Mouse (Mus musculus) stomach, embryonic 14.5 days (tissue): ENCODE measurements around the gene Crk. TPM values are rescaled to one million over a fixed set of nuclear protein-coding genes. Genes with fewer than 3 reads are reported as not detected.

Source experiments
- ATAC-seq: fragments of 200-750 bp; cut with Nextera tagmentation; 2 replicates; pipeline ENCODE4 v1.8.0; 2017; ENCODE audit warnings: low read depth, moderate TSS enrichment; ENCODE audit not compliant: insufficient number of reproducible peaks, insufficient read depth, low FRiP score
- H3K27ac ChIP-seq: fragments of 300-500 bp; sonication (generic); 2 replicates; pipeline ENCODE4 v1.5.1; 2014; ENCODE audit warnings: mild to moderate bottlenecking, low read length, moderate library complexity, mixed read lengths
- H3K27me3 ChIP-seq: fragments of 300-500 bp; sonication (generic); 2 replicates; pipeline ENCODE4 v1.6.1; 2014; ENCODE audit warnings: low read length, control low read depth, mixed read lengths; ENCODE audit not compliant: control insufficient read depth, insufficient read depth
- H3K36me3 ChIP-seq: fragments of 300-500 bp; sonication (generic); 2 replicates; pipeline ENCODE4 v1.6.1; 2014; ENCODE audit warnings: mild to moderate bottlenecking, control low read depth, low read length, moderate library complexity, mixed read lengths; ENCODE audit not compliant: control insufficient read depth, insufficient read depth
- H3K4me1 ChIP-seq: fragments of 300-500 bp; sonication (generic); 2 replicates; pipeline ENCODE4 v1.6.1; 2014; ENCODE audit warnings: low read length, control low read depth, mixed read lengths; ENCODE audit not compliant: control insufficient read depth, insufficient read depth
- H3K4me2 ChIP-seq: fragments of 300-500 bp; sonication (generic); replicated peaks from 2 replicates; pipeline ENCODE4 v1.6.1; 2014; ENCODE audit warnings: low read depth, low read length, control low read depth
- H3K4me3 ChIP-seq: fragments of 300-500 bp; sonication (generic); 2 replicates; pipeline ENCODE4 v1.5.1; 2014; ENCODE audit warnings: low read depth, low read length, control low read depth
- H3K9ac ChIP-seq: fragments of 300-500 bp; sonication (generic); replicated peaks from 2 replicates; pipeline ENCODE4 v1.6.1; 2014; ENCODE audit warnings: low read depth, mild to moderate bottlenecking, control low read depth, low read length, moderate library complexity, mixed read lengths
- H3K9me3 ChIP-seq: fragments of 300-500 bp; sonication (generic); 2 replicates; pipeline ENCODE4 v1.6.1; 2016; ENCODE audit warnings: low read depth, low read length, control low read depth; ENCODE audit not compliant: control insufficient read depth
- WGBS: fragments of 180-500 bp; shearing (Covaris S2); extraction: QIAGEN DNeasy Blood & Tissue Kit; methylation state at CpG from one replicate; pipeline ENCODE4 v1.1.7; 2014; 5-methylcytosine and 5-hydroxymethylcytosine counted together
- polyA plus RNA-seq: library from polyadenylated mRNA; unstranded; fragments of >200 nt; fragmentation: Nextera tagmentation; extraction: Ambion mirVana; gene quantifications from 2 replicates; pipeline ENCODE4 v1.2.1, GENCODE M21; 2014

Gene Crk
- polyA plus RNA-seq, 1 experiment from 2014 or later, result 101 TPM

- under 1% methylated on average over 44 of the region's 45 CpGs for WGBS
- Histone ChIP-seq H3K27ac (peak overlapping the region; percentile 66), H3K27me3 (no peaks in the 10 kb centered on the region), H3K4me1 (peaks cover 35% of the 10 kb centered on the region), H3K9ac (peak overlapping the region; percentile 37), H3K4me2 (peak overlapping the region; percentile 81), H3K4me3 (peak overlapping the region; percentile 44), H3K36me3 (no peaks in the 10 kb centered on the region; the same call in 1 of the 2 replicates), H3K9me3 (no peaks in the 10 kb centered on the region)
- ATAC-seq, result peak; percentile 68
Observed at GRCm38 (mm10) chr11:75653781-75654470, 25.1 kb upstream of the Crk start.

DNA sequence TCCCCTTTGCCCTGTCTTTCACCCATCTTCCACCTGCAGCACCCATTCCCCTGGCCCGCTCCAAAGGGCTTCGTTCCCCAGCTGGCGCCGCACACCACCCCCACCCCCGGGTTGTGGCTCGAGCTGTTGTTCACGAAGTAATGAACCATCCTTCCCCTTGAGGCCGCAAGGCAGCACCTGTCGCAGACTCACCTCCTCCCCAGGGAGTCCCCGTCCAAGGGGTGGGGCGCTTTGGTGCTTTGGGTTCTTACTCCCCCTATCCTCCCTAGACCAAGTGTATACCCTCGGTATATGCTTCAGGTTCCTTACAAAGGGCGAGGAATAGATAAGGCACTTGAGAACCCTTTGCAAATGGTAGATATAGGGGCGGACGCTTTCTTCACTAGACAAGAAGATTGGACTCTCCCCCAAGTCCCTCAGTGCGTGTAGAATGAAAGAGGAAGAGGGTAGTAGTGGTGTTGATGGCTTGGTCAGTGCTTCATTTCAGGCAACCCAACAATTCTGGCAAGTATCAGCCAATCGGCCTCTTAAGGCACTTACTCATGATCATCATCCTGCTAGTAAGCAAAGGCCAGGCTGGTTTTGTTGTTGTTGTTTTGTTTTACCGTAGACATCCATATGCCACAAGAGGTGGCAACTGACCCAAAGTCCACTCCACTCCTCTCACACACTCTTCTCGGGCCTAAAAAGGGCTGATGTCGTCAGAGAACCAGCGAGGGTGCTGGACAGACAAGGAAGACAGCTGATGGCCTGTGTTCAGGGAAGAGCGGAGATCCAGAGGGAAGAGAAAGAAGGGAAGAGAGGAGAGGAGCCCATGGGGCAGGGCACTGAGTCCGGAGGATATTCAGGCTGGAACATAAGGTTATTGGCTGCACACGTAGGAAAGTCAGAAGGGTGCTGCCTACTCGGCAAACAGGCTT lies 24.3 kb upstream of the Crk start:
- 42% methylated on average over 25 of the region's 25 CpGs for WGBS
- no peaks in the 10 kb centered on the region for H3K9me3 ChIP-seq
- peak overlapping the region; percentile 81 for H3K4me2 ChIP-seq
- H3K27ac ChIP-seq, result peak overlapping the region; percentile 72
- ATAC-seq, result no peak
- H3K4me1 ChIP-seq, result peaks cover 31% of the 10 kb centered on the region
- H3K4me3 ChIP-seq, result peak overlapping the region; percentile 75
- H3K27me3 ChIP-seq, result no peaks in the 10 kb centered on the region
- no peak overlapping the region for H3K9ac ChIP-seq
- H3K36me3 ChIP-seq, result peaks cover under 1% of the 10 kb centered on the region; the same call in 1 of the 2 replicates

DNA sequence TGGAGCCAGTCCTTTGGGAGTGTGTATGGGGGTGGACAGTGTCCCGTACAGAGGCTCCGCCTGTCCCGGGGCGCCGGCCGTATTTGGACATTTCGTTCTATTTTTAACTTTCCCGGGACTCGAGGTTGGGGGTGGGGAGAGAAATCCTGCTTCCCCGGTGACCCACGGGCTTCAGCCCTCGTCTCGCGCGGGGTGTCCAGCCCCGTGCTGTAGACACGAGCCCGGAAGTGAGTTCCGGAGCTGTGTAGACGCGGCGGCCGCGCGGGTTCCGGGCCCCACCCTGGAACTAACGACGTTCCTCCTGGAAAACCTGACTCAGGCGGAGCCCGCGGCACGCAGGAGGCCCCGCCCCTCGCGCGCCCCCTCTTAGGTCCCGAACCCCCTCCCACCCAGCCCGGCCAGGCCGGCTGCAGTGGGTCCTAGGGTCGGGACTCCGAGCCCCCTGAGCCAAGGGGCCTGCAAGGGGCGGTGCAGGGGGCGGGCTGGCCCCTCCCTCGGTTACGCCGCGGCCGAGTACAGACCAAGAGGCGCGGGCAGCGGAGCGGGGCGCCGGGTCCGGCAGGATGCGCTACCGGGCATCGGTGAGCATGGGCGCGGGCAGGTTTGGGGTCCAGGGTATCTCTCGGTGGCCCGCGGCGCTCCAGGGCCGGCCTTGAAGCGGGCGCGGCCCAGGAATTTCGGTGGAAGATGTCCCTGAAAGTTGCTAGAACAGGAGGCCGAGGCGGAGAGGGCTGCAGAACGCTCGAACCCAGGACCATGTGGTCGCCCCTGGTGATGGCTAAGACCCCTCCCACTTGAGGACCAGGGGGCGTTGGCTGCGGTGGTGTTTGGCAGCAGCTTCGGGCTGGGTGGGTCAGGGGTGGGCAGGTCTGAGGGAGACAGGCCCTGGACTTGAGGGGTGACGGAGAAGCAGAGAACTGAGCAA lies 23.2 kb upstream of the Crk start:
- Histone ChIP-seq H3K4me3 (peak overlapping the region; percentile 75), H3K36me3 (peaks cover 12% of the 10 kb centered on the region; the same call in 1 of the 2 replicates), H3K27me3 (no peaks in the 10 kb centered on the region), H3K9me3 (no peaks in the 10 kb centered on the region), H3K4me2 (peak overlapping the region; percentile 76), H3K27ac (peak overlapping the region; percentile 72), H3K4me1 (peaks cover 31% of the 10 kb centered on the region), H3K9ac (peak overlapping the region; percentile 62)
- 0 out of 2 replicates have a peak, but pooled peaks have one; percentile 33 for ATAC-seq
- WGBS, result 1% methylated on average over 76 of the region's 78 CpGs

- 54% methylated on average over 20 of the region's 20 CpGs for WGBS
- peak overlapping the region; percentile 75 for H3K4me3 ChIP-seq
- H3K4me2 ChIP-seq, result peak overlapping the region; percentile 76
- no peak overlapping the region; the same call in 1 of the 2 replicates for H3K27ac ChIP-seq
- H3K9me3 ChIP-seq, result no peaks in the 10 kb centered on the region
- peaks cover 22% of the 10 kb centered on the region for H3K36me3 ChIP-seq
- H3K9ac ChIP-seq, result peak overlapping the region; percentile 62; the same call in 1 of the 2 replicates
- H3K4me1 ChIP-seq, result peaks cover 31% of the 10 kb centered on the region
- no peak for ATAC-seq
- no peaks in the 10 kb centered on the region for H3K27me3 ChIP-seq
Observed at GRCm38 (mm10) chr11:75656621-75657590, 22.2 kb upstream of the Crk start.

GRCm38 (mm10) chr11:75657841-75658240 lies 21.2 kb upstream of the Crk start:
- H3K9ac ChIP-seq, result no peak overlapping the region
- H3K4me1 ChIP-seq, result peaks cover 26% of the 10 kb centered on the region
- peaks cover 31% of the 10 kb centered on the region for H3K36me3 ChIP-seq
- ATAC-seq, result no peak
- no peak overlapping the region for H3K4me3 ChIP-seq
- no peak overlapping the region for H3K4me2 ChIP-seq
- H3K27me3 ChIP-seq, result no peaks in the 10 kb centered on the region
- no peak overlapping the region for H3K27ac ChIP-seq
- H3K9me3 ChIP-seq, result no peaks in the 10 kb centered on the region

GRCm38 (mm10) chr11:75658311-75658710 lies 20.7 kb upstream of the Crk start:
- H3K4me3 ChIP-seq, result no peak overlapping the region
- H3K4me2 ChIP-seq, result no peak overlapping the region
- no peak overlapping the region for H3K27ac ChIP-seq
- no peaks in the 10 kb centered on the region for H3K27me3 ChIP-seq
- peaks cover 22% of the 10 kb centered on the region for H3K4me1 ChIP-seq
- peaks cover 34% of the 10 kb centered on the region for H3K36me3 ChIP-seq
- no peak for ATAC-seq
- WGBS, result 92% methylated on average over 13 of the region's 13 CpGs
- H3K9me3 ChIP-seq, result no peaks in the 10 kb centered on the region
- no peak overlapping the region for H3K9ac ChIP-seq

- Histone ChIP-seq H3K4me3 (no peak overlapping the region), H3K9me3 (no peaks in the 10 kb centered on the region), H3K27ac (no peak overlapping the region), H3K4me2 (no peak overlapping the region), H3K36me3 (peaks cover 34% of the 10 kb centered on the region), H3K9ac (no peak overlapping the region), H3K27me3 (no peaks in the 10 kb centered on the region), H3K4me1 (peaks cover 18% of the 10 kb centered on the region; the same call in 1 of the 2 replicates)
- ATAC-seq, result no peak
- WGBS, result 81% methylated on average over 14 of the region's 14 CpGs
Observed at GRCm38 (mm10) chr11:75658996-75659750, 19.9 kb upstream of the Crk start.
